Mouse (Mus musculus): ENCODE results near the gene Dzip1l. TPM values are rescaled to one million over a fixed set of nuclear protein-coding genes. Genes with fewer than 3 reads are reported as not detected.

The Dzip1l gene
- total and polyA plus RNA-seq, 2 experiments from 2014 or later = 7.1 to 19.9 TPM

DNA sequence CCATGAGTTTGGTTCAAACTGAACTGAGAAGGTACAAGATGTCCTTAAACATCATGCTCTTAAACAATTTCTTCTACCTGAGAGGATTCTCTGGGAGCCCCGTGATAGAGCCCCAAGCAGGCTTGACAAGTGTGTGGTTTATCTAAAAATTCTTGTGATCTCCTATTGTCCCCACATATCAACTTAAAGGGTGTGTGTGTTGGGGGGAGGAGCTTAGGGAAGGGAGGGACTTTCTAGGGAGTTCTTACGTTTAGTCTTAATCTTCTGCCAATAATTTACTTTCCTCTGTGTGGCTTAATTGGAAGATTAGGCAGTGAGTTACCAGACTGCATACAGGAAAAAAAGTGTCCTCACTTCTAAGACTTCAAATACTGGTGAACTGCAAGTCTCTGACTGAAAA, 17.1 kb upstream of the Dzip1l start, which contains the start of gene A4gnt:
A4gnt (plus strand) TSS at position 301 of the 400 bp plus-strand sequence.
- H3K4me2 ChIP-seq (ENCODE audit: low read depth, low read length, poor library complexity, severe bottlenecking) = no peak within 1 kb of the TSS

DNA sequence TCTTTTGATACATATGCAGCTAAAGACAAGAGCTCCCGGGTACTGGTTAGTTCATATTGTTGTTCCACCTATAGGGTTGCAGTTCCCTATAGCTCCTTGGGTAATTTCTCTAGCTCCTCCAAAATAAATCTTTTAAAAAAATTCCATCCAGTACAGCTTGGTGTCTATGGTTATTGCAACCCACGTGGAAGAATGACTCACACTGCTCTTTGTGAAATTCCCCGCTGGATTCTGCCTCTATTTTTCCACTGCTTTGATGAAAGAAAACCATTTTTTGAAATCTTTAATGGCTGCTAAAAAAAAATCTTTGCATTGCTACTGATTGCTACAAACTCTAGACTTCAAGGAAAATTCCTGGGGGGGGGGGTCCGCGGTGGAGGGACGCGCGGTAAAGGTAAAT, 9.6 kb upstream of the Dzip1l start:
- no peaks in the 10 kb centered on the region for H3K36me3 ChIP-seq (ENCODE audit: insufficient read depth, low read length)
- H3K9me3 ChIP-seq (ENCODE audit: low read length) = no peaks in the 10 kb centered on the region
- H3K4me2 ChIP-seq (ENCODE audit: low read depth, low read length, poor library complexity, severe bottlenecking) = no peak overlapping the region
- 89% methylated on average over 7 of the region's 8 CpGs for WGBS
- no peak for TF ChIP-seq CTCF (IDR thresholded peaks at IDR 0.05)
- no peaks in the 10 kb centered on the region for H3K27me3 ChIP-seq (ENCODE audit: insufficient read depth, low read length)
- no peak overlapping the region for H3K9ac ChIP-seq (replicated peaks; ENCODE audit: low read length, poor library complexity, severe bottlenecking)
- ATAC-seq (ENCODE audit: low FRiP score) (no peak), DNase-seq (ENCODE audit: low spot score) (no peak)
- H3K27ac ChIP-seq (ENCODE audit: low read depth, low read length) = no peak overlapping the region
- no peaks in the 10 kb centered on the region for H3K4me1 ChIP-seq (ENCODE audit: insufficient read depth, low read length)
- no peak overlapping the region for H3K4me3 ChIP-seq (ENCODE audit: low read depth, low read length)

More for the DNA sequence above, 17.1 kb upstream of the Dzip1l start, which contains the start of gene A4gnt:
- ATAC-seq (ENCODE audit: low FRiP score) (no peak), DNase-seq (ENCODE audit: low spot score) (no peak)
- H3K4me1 ChIP-seq (ENCODE audit: insufficient read depth, low read length) = no peaks in the 10 kb centered on the region
- H3K9me3 ChIP-seq (ENCODE audit: low read length) = no peaks in the 10 kb centered on the region
- H3K9ac ChIP-seq (replicated peaks; ENCODE audit: low read length, poor library complexity, severe bottlenecking) = no peak within 1 kb of the TSS
- TF ChIP-seq CTCF (IDR thresholded peaks at IDR 0.05) = no peak
- 63% methylated on average over 2 of the region's 2 CpGs for WGBS
- no peak within 1 kb of the TSS for H3K4me3 ChIP-seq (ENCODE audit: low read depth, low read length)
- no peaks in the 10 kb centered on the region for H3K36me3 ChIP-seq (ENCODE audit: insufficient read depth, low read length)
- H3K27ac ChIP-seq (ENCODE audit: low read depth, low read length) = no peak within 1 kb of the TSS
- H3K27me3 ChIP-seq (ENCODE audit: insufficient read depth, low read length) = no peaks in the 10 kb centered on the region

DNA sequence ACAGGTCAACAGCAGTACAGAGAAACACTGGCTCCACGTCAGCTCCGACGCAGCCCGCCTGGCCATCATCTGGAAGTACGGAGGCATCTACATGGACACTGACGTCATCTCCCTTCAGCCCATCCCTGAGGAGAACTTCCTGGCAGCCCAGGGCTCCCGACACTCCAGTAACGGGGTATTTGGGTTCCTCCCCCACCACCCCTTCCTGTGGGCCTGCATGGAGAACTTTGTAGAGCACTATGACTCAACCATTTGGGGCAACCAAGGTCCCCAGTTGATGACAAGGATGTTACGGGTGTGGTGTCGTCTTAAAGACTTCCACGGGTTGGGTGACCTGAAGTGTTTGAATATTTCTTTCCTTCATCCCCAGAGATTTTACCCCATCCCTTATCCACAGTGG, 9.1 kb upstream of the Dzip1l start:
- Histone ChIP-seq H3K27ac (ENCODE audit: low read depth, low read length) (no peak overlapping the region), H3K4me2 (ENCODE audit: low read depth, low read length, poor library complexity, severe bottlenecking) (no peak overlapping the region), H3K9me3 (ENCODE audit: low read length) (no peaks in the 10 kb centered on the region), H3K36me3 (ENCODE audit: insufficient read depth, low read length) (no peaks in the 10 kb centered on the region), H3K4me3 (ENCODE audit: low read depth, low read length) (no peak overlapping the region), H3K4me1 (ENCODE audit: insufficient read depth, low read length) (no peaks in the 10 kb centered on the region), H3K27me3 (ENCODE audit: insufficient read depth, low read length) (no peaks in the 10 kb centered on the region), H3K9ac (replicated peaks; ENCODE audit: low read length, poor library complexity, severe bottlenecking) (no peak overlapping the region)
- DNase-seq (ENCODE audit: low spot score) (no peak), ATAC-seq (ENCODE audit: low FRiP score) (no peak)
- TF ChIP-seq CTCF (IDR thresholded peaks at IDR 0.05) = no peak
- 94% methylated on average over 11 of the region's 11 CpGs for WGBS

DNA sequence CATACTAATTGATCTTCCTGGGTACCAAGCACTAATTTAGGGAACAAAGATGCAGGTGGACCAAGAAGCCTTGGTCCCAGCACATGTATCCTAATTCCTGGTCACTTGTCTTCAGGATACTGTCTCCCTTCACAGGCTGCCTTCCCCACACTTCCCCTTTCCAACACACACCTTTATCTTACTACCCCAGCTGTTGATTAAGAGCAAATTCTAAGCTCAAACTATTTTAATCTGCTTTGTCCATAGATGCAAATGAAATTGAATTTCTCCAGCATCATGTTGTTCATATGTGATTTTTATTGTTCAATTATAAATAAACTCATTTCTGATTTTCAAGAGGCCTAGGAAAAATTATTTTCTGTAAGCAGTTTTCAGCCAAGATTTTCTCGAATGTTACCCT, 7.3 kb upstream of the Dzip1l start:
- no peaks in the 10 kb centered on the region for H3K27me3 ChIP-seq (ENCODE audit: insufficient read depth, low read length)
- no peaks in the 10 kb centered on the region for H3K36me3 ChIP-seq (ENCODE audit: insufficient read depth, low read length)
- 83% methylated on average over 1 of the region's 1 CpGs for WGBS
- H3K9me3 ChIP-seq (ENCODE audit: low read length) = no peaks in the 10 kb centered on the region
- H3K4me2 ChIP-seq (ENCODE audit: low read depth, low read length, poor library complexity, severe bottlenecking) = no peak overlapping the region
- TF ChIP-seq CTCF (IDR thresholded peaks at IDR 0.05) = no peak
- H3K4me1 ChIP-seq (ENCODE audit: insufficient read depth, low read length) = no peaks in the 10 kb centered on the region
- no peak overlapping the region for H3K4me3 ChIP-seq (ENCODE audit: low read depth, low read length)
- H3K9ac ChIP-seq (replicated peaks; ENCODE audit: low read length, poor library complexity, severe bottlenecking) = no peak overlapping the region
- DNase-seq (ENCODE audit: low spot score) (no peak), ATAC-seq (ENCODE audit: low FRiP score) (no peak)
- no peak overlapping the region for H3K27ac ChIP-seq (ENCODE audit: low read depth, low read length)

DNA sequence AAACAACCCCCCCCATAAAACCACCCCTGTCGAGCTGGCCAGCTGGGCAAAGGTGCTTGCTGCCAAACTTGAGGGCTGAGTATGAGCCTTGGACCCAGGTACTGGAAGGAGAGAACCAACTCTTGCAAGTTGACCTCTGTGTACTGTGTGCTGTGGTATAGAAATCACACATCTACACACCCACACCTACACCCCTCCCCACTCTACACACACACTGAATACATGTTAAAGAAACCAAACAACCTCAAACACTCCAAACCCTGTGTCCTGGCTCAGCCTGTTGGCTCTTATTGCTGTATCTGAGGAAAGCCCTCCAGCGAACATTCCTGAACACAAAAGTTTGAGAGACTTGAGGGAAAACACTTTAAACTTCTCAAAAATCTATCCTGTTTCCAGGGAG, 6.3 kb upstream of the Dzip1l start:
- Histone ChIP-seq H3K9me3 (ENCODE audit: low read length) (no peaks in the 10 kb centered on the region), H3K27ac (ENCODE audit: low read depth, low read length) (no peak overlapping the region), H3K4me3 (ENCODE audit: low read depth, low read length) (no peak overlapping the region), H3K9ac (replicated peaks; ENCODE audit: low read length, poor library complexity, severe bottlenecking) (no peak overlapping the region), H3K4me2 (ENCODE audit: low read depth, low read length, poor library complexity, severe bottlenecking) (no peak overlapping the region), H3K27me3 (ENCODE audit: insufficient read depth, low read length) (no peaks in the 10 kb centered on the region), H3K36me3 (ENCODE audit: insufficient read depth, low read length) (no peaks in the 10 kb centered on the region), H3K4me1 (ENCODE audit: insufficient read depth, low read length) (no peaks in the 10 kb centered on the region)
- DNase-seq (ENCODE audit: low spot score) (no peak), ATAC-seq (ENCODE audit: low FRiP score) (no peak)
- no peak for TF ChIP-seq CTCF (IDR thresholded peaks at IDR 0.05)
- 44% methylated on average over 2 of the region's 2 CpGs for WGBS

DNA sequence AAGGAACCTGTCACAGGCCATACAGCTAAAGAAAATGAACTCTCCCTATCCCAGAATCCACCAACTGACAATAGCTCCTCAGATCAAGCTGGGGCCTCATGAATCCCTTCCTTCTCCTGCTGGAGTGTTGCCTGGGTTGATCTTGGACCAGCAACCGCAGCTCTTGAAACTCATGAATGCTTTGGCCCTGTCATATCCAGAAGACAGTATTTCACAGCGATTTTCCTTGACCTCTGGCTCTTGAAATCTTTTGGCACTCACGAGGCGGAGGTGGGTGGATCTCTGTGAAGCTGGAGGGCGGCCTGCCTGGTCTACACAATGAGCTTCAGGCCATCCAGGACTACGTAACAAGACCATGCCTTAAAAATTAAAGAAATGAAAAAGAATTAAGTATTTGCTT, 5.2 kb upstream of the Dzip1l start:
- no peaks in the 10 kb centered on the region for H3K27me3 ChIP-seq (ENCODE audit: insufficient read depth, low read length)
- no peak for TF ChIP-seq CTCF (IDR thresholded peaks at IDR 0.05)
- no peaks in the 10 kb centered on the region for H3K36me3 ChIP-seq (ENCODE audit: insufficient read depth, low read length)
- no peak overlapping the region for H3K9ac ChIP-seq (replicated peaks; ENCODE audit: low read length, poor library complexity, severe bottlenecking)
- no peak overlapping the region for H3K27ac ChIP-seq (ENCODE audit: low read depth, low read length)
- H3K4me3 ChIP-seq (ENCODE audit: low read depth, low read length) = no peak overlapping the region
- 81% methylated on average over 6 of the region's 6 CpGs for WGBS
- H3K9me3 ChIP-seq (ENCODE audit: low read length) = no peaks in the 10 kb centered on the region
- 0 out of 2 replicates have a peak, but pooled peaks cover 3% of the 10 kb centered on the region for H3K4me1 ChIP-seq (ENCODE audit: insufficient read depth, low read length)
- DNase-seq (ENCODE audit: low spot score) (no peak), ATAC-seq (ENCODE audit: low FRiP score) (no peak)
- no peak overlapping the region for H3K4me2 ChIP-seq (ENCODE audit: low read depth, low read length, poor library complexity, severe bottlenecking)

All from midbrain, postnatal 0 days (tissue).